Mouse (Mus musculus): ENCODE measurements around the gene Pex26. TPM values are rescaled to one million over a fixed set of nuclear protein-coding genes. Genes with fewer than 3 reads are reported as not detected.

Pex26 gene
- total and polyA plus RNA-seq, 2 experiments: 10.0 to 23.5 TPM

DNA sequence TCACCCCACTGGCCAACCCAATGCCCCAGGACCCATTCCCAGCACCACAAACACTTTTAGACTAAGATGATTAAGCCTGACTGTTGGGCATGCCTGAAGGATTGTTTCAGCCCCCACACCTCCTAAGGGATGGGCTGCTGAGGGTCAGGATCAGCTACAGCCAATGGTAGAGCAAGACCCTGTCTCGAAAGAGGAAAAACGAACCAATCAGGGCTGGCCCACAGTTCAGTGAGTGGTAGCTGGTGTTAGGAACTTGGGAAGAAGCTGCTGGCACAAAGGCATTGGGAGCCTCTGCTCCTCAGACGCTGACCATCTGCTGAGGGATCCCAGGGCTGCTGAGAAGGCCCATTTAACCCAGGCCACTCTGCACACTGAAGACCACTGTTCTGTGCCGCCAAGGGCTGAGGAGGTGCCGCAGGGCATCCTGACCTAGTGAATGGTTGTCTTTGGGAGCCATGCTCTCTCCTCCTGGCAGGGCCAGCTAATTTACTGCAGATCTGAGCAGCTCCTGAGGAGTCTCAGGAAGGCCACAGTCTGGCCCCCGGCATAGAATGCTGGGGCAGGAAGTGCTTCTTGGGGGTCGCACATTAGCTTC, 16.0 kb upstream of the Pex26 start:
- H3K36me3 ChIP-seq (ENCODE audit: control insufficient read depth, insufficient read depth, low read length): no peaks in the 10 kb centered on the region

GRCm38 (mm10) chr6:121171102-121171501, 12.4 kb upstream of the Pex26 start:
- Histone ChIP-seq H3K4me3 (ENCODE audit: insufficient read depth, low read depth, low read length) (no peak overlapping the region), H3K9ac (ENCODE audit: low read depth, low read length) (no peak overlapping the region), H3K79me2 (ENCODE audit: control insufficient read depth, insufficient read depth, low read length) (no peaks in the 10 kb centered on the region), H3K36me3 (ENCODE audit: control insufficient read depth, insufficient read depth, low read length) (no peaks in the 10 kb centered on the region), H3K27me3 (ENCODE audit: control insufficient read depth, insufficient read depth, low read length) (no peaks in the 10 kb centered on the region), H3K4me1 (ENCODE audit: control insufficient read depth, insufficient read depth, low read length) (peaks cover 26% of the 10 kb centered on the region), H3K27ac (replicated peaks; ENCODE audit: insufficient read depth, low read depth, low read length) (peak overlapping the region; percentile 63)
- 17% methylated on average over 6 of the region's 6 CpGs for WGBS
- DNase-seq (ENCODE audit: extremely low read depth, low read depth, low spot score): peak; percentile 90
- no peak for TF ChIP-seq POLR2A (IDR thresholded peaks at IDR 0.05; ENCODE audit: extremely low read depth, insufficient read depth, low read length)

More for the DNA sequence above, 16.0 kb upstream of the Pex26 start:
- H3K27ac ChIP-seq (replicated peaks; ENCODE audit: insufficient read depth, low read depth, low read length): no peak overlapping the region
- no peak overlapping the region for H3K9ac ChIP-seq (ENCODE audit: low read depth, low read length)
- DNase-seq (ENCODE audit: extremely low read depth, low read depth, low spot score): no peak
- no peaks in the 10 kb centered on the region for H3K79me2 ChIP-seq (ENCODE audit: control insufficient read depth, insufficient read depth, low read length)
- 93% methylated on average over 7 of the region's 7 CpGs for WGBS
- TF ChIP-seq POLR2A (IDR thresholded peaks at IDR 0.05; ENCODE audit: extremely low read depth, insufficient read depth, low read length): no peak
- H3K4me3 ChIP-seq (ENCODE audit: insufficient read depth, low read depth, low read length): no peak overlapping the region
- peaks cover 32% of the 10 kb centered on the region for H3K4me1 ChIP-seq (ENCODE audit: control insufficient read depth, insufficient read depth, low read length)
- no peaks in the 10 kb centered on the region for H3K27me3 ChIP-seq (ENCODE audit: control insufficient read depth, insufficient read depth, low read length)

- WGBS: 67% methylated on average over 5 of the region's 5 CpGs
- peaks cover 30% of the 10 kb centered on the region for H3K4me1 ChIP-seq (ENCODE audit: control insufficient read depth, insufficient read depth, low read length)
- H3K9ac ChIP-seq (ENCODE audit: low read depth, low read length): no peak overlapping the region
- TF ChIP-seq POLR2A (IDR thresholded peaks at IDR 0.05; ENCODE audit: extremely low read depth, insufficient read depth, low read length): no peak
- TF ChIP-seq CTCF (IDR thresholded peaks at IDR 0.05; ENCODE audit: low read depth, low read length): no peak
- no peaks in the 10 kb centered on the region for H3K36me3 ChIP-seq (ENCODE audit: control insufficient read depth, insufficient read depth, low read length)
- no peak overlapping the region for H3K27ac ChIP-seq (replicated peaks; ENCODE audit: insufficient read depth, low read depth, low read length)
- no peaks in the 10 kb centered on the region for H3K27me3 ChIP-seq (ENCODE audit: control insufficient read depth, insufficient read depth, low read length)
- no peaks in the 10 kb centered on the region for H3K79me2 ChIP-seq (ENCODE audit: control insufficient read depth, insufficient read depth, low read length)
- no peak overlapping the region for H3K4me3 ChIP-seq (ENCODE audit: insufficient read depth, low read depth, low read length)
- DNase-seq (ENCODE audit: extremely low read depth, low read depth, low spot score): no peak
Observed at GRCm38 (mm10) chr6:121173471-121173870, 10.0 kb upstream of the Pex26 start.

GRCm38 (mm10) chr6:121174761-121175160, 8.7 kb upstream of the Pex26 start:
- Histone ChIP-seq H3K4me1 (ENCODE audit: control insufficient read depth, insufficient read depth, low read length) (peaks cover 29% of the 10 kb centered on the region), H3K36me3 (ENCODE audit: control insufficient read depth, insufficient read depth, low read length) (no peaks in the 10 kb centered on the region), H3K4me3 (ENCODE audit: insufficient read depth, low read depth, low read length) (no peak overlapping the region), H3K27me3 (ENCODE audit: control insufficient read depth, insufficient read depth, low read length) (no peaks in the 10 kb centered on the region), H3K27ac (replicated peaks; ENCODE audit: insufficient read depth, low read depth, low read length) (no peak overlapping the region), H3K79me2 (ENCODE audit: control insufficient read depth, insufficient read depth, low read length) (no peaks in the 10 kb centered on the region), H3K9ac (ENCODE audit: low read depth, low read length) (no peak overlapping the region)
- DNase-seq (ENCODE audit: extremely low read depth, low read depth, low spot score): no peak
- no peak for TF ChIP-seq POLR2A (IDR thresholded peaks at IDR 0.05; ENCODE audit: extremely low read depth, insufficient read depth, low read length)
- TF ChIP-seq CTCF (IDR thresholded peaks at IDR 0.05; ENCODE audit: low read depth, low read length): no peak
- 96% methylated on average over 6 of the region's 6 CpGs for WGBS

GRCm38 (mm10) chr6:121176011-121176730, 7.3 kb upstream of the Pex26 start:
- no peak for TF ChIP-seq POLR2A (IDR thresholded peaks at IDR 0.05; ENCODE audit: extremely low read depth, insufficient read depth, low read length)
- TF ChIP-seq CTCF (IDR thresholded peaks at IDR 0.05; ENCODE audit: low read depth, low read length): no peak
- no peak overlapping the region for H3K4me3 ChIP-seq (ENCODE audit: insufficient read depth, low read depth, low read length)
- WGBS: 65% methylated on average over 14 of the region's 14 CpGs
- no peak overlapping the region for H3K27ac ChIP-seq (replicated peaks; ENCODE audit: insufficient read depth, low read depth, low read length)
- H3K36me3 ChIP-seq (ENCODE audit: control insufficient read depth, insufficient read depth, low read length): no peaks in the 10 kb centered on the region
- no peak overlapping the region for H3K9ac ChIP-seq (ENCODE audit: low read depth, low read length)
- H3K79me2 ChIP-seq (ENCODE audit: control insufficient read depth, insufficient read depth, low read length): no peaks in the 10 kb centered on the region
- no peak for DNase-seq (ENCODE audit: extremely low read depth, low read depth, low spot score)
- no peaks in the 10 kb centered on the region for H3K27me3 ChIP-seq (ENCODE audit: control insufficient read depth, insufficient read depth, low read length)
- peaks cover 22% of the 10 kb centered on the region for H3K4me1 ChIP-seq (ENCODE audit: control insufficient read depth, insufficient read depth, low read length)

DNA sequence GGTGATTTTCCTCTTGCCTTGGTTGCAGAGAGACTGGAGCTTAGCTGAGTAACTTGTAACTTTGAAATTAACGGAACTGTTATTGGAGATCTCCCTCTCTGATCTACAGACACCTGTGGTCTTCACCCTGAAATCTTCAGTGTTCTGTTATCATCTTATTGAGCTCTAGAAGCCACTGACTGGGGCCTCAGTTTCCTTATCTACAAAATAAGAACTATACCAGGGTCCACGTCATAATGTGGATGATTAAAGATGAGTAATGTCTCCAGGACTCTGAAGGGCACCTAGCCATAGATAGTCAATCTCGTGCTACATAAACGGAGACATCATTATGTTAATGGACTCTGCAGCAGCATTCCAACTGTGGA, 6.8 kb upstream of the Pex26 start:
- H3K36me3 ChIP-seq (ENCODE audit: control insufficient read depth, insufficient read depth, low read length): no peaks in the 10 kb centered on the region
- TF ChIP-seq POLR2A (IDR thresholded peaks at IDR 0.05; ENCODE audit: extremely low read depth, insufficient read depth, low read length) (no peak), CTCF (IDR thresholded peaks at IDR 0.05; ENCODE audit: low read depth, low read length) (no peak)
- no peaks in the 10 kb centered on the region for H3K27me3 ChIP-seq (ENCODE audit: control insufficient read depth, insufficient read depth, low read length)
- WGBS: 87% methylated on average over 4 of the region's 4 CpGs
- peak overlapping the region; percentile 34; the same call in 1 of the 2 replicates for H3K27ac ChIP-seq (replicated peaks; ENCODE audit: insufficient read depth, low read depth, low read length)
- H3K4me3 ChIP-seq (ENCODE audit: insufficient read depth, low read depth, low read length): no peak overlapping the region
- no peak overlapping the region for H3K9ac ChIP-seq (ENCODE audit: low read depth, low read length)
- H3K79me2 ChIP-seq (ENCODE audit: control insufficient read depth, insufficient read depth, low read length): no peaks in the 10 kb centered on the region
- H3K4me1 ChIP-seq (ENCODE audit: control insufficient read depth, insufficient read depth, low read length): peaks cover 17% of the 10 kb centered on the region
- DNase-seq (ENCODE audit: extremely low read depth, low read depth, low spot score): no peak

Measured in liver, adult 2 months (tissue).